Mouse (Mus musculus) heart, embryonic 12.5 days (tissue): ENCODE measurements around the gene Nudt3. TPM values are rescaled to one million over a fixed set of nuclear protein-coding genes. Genes with fewer than 3 reads are reported as not detected.
A peak's percentile ranks its signal among the peaks of the same experiment; 100 is the strongest.

Experiments used
- ATAC-seq: fragments of 200-750 bp; cut with Nextera tagmentation; 2 replicates; pipeline ENCODE4 v1.8.0; 2017; ENCODE audit warnings: moderate TSS enrichment, moderate library complexity; ENCODE audit not compliant: insufficient number of reproducible peaks, low FRiP score
- H3K27ac ChIP-seq: fragments of 300-500 bp; sonication (generic); 2 replicates; pipeline ENCODE4 v1.5.1; 2016; ENCODE audit warnings: mild to moderate bottlenecking, moderate library complexity; ENCODE audit not compliant: poor library complexity, severe bottlenecking
- H3K27me3 ChIP-seq: fragments of 300-500 bp; sonication (generic); replicated peaks from 2 replicates; pipeline ENCODE4 v1.6.1; 2016; ENCODE audit warnings: mild to moderate bottlenecking, moderate library complexity
- H3K36me3 ChIP-seq: fragments of 300-500 bp; sonication (generic); 2 replicates; pipeline ENCODE4 v1.6.1; 2016; ENCODE audit warnings: mild to moderate bottlenecking, moderate library complexity
- H3K4me1 ChIP-seq: fragments of 300-500 bp; sonication (generic); replicated peaks from 2 replicates; pipeline ENCODE4 v1.6.1; 2016; ENCODE audit warnings: mild to moderate bottlenecking
- H3K4me2 ChIP-seq: fragments of 300-500 bp; sonication (generic); 2 replicates; pipeline ENCODE4 v1.6.1; 2016; ENCODE audit warnings: mild to moderate bottlenecking, moderate library complexity
- H3K4me3 ChIP-seq: fragments of 300-500 bp; sonication (generic); 2 replicates; pipeline ENCODE4 v1.5.1; 2016; ENCODE audit warnings: mild to moderate bottlenecking
- H3K9ac ChIP-seq: fragments of 300-500 bp; sonication (generic); 2 replicates; pipeline ENCODE4 v1.6.1; 2016; ENCODE audit warnings: mild to moderate bottlenecking, moderate library complexity
- H3K9me3 ChIP-seq: fragments of 300-500 bp; sonication (generic); replicated peaks from 2 replicates; pipeline ENCODE4 v1.6.1; 2016; ENCODE audit warnings: mild to moderate bottlenecking, moderate library complexity
- WGBS: fragments of 180-500 bp; shearing (Covaris S2); methylation state at CpG from one replicate; pipeline ENCODE4 v1.1.7; 2016; 5-methylcytosine and 5-hydroxymethylcytosine counted together
- polyA plus RNA-seq: library from polyadenylated mRNA; unstranded; fragments of >200 nt; fragmentation: Nextera tagmentation; extraction: Ambion mirVana; gene quantifications from 2 replicates; pipeline ENCODE4 v1.2.1, GENCODE M21; 2016

Gene Nudt3
- polyA plus RNA-seq, 1 experiment from 2014 or later: 106 TPM

GRCm38 (mm10) chr17:27634871-27635574 lies 11.7 kb upstream of the Nudt3 start, which contains the start of gene RPS10-NUDT3:
RPS10-NUDT3 (minus strand) TSS chr17:27635222.
- Histone ChIP-seq H3K27ac (peak within 1 kb of the TSS; percentile 95), H3K4me3 (peak within 1 kb of the TSS; percentile 99), H3K4me1 (peaks cover 41% of the 10 kb centered on the region), H3K9ac (peak within 1 kb of the TSS; percentile 99), H3K9me3 (no peaks in the 10 kb centered on the region), H3K4me2 (peak within 1 kb of the TSS; percentile 96), H3K27me3 (no peaks in the 10 kb centered on the region), H3K36me3 (peaks cover 39% of the 10 kb centered on the region)
- under 1% methylated on average over 57 of the region's 72 CpGs for WGBS
- peak; percentile 94 for ATAC-seq

- 68% methylated on average over 2 of the region's 2 CpGs for WGBS
Observed at GRCm38 (mm10) chr17:27629249-27630020, 6.1 kb upstream of the Nudt3 start.

GRCm38 (mm10) chr17:27628376-27628775 lies 5.1 kb upstream of the Nudt3 start:
- H3K27me3 ChIP-seq: no peaks in the 10 kb centered on the region
- no peak overlapping the region for H3K4me2 ChIP-seq
- no peaks in the 10 kb centered on the region for H3K9me3 ChIP-seq
- H3K27ac ChIP-seq: no peak overlapping the region
- H3K4me1 ChIP-seq: peaks cover 28% of the 10 kb centered on the region
- WGBS: 91% methylated on average over 8 of the region's 8 CpGs
- H3K4me3 ChIP-seq: no peak overlapping the region
- ATAC-seq: no peak
- H3K9ac ChIP-seq: no peak overlapping the region
- peaks cover 38% of the 10 kb centered on the region for H3K36me3 ChIP-seq

More at GRCm38 (mm10) chr17:27629249-27630020, 6.1 kb upstream of the Nudt3 start:
- Histone ChIP-seq H3K4me3 (no peak overlapping the region), H3K27me3 (no peaks in the 10 kb centered on the region), H3K4me1 (peaks cover 30% of the 10 kb centered on the region), H3K27ac (no peak overlapping the region), H3K4me2 (no peak overlapping the region), H3K9me3 (no peaks in the 10 kb centered on the region), H3K9ac (no peak overlapping the region), H3K36me3 (peaks cover 44% of the 10 kb centered on the region)
- no peak for ATAC-seq

GRCm38 (mm10) chr17:27627451-27627850 lies 4.2 kb upstream of the Nudt3 start:
- 48% methylated on average over 5 of the region's 5 CpGs for WGBS
- no peak overlapping the region for H3K27ac ChIP-seq
- no peaks in the 10 kb centered on the region for H3K9me3 ChIP-seq
- peaks cover 19% of the 10 kb centered on the region for H3K4me1 ChIP-seq
- no peak for ATAC-seq
- H3K4me3 ChIP-seq: no peak overlapping the region
- H3K36me3 ChIP-seq: peaks cover 29% of the 10 kb centered on the region
- H3K4me2 ChIP-seq: no peak overlapping the region
- no peak overlapping the region for H3K9ac ChIP-seq
- no peaks in the 10 kb centered on the region for H3K27me3 ChIP-seq

GRCm38 (mm10) chr17:27626681-27627080 lies 3.4 kb upstream of the Nudt3 start:
- no peaks in the 10 kb centered on the region for H3K27me3 ChIP-seq
- H3K9me3 ChIP-seq: no peaks in the 10 kb centered on the region
- ATAC-seq: no peak
- H3K4me3 ChIP-seq: no peak overlapping the region
- whole genome bisulfite sequencing: 38% methylated on average over 5 of the region's 5 CpGs
- H3K4me1 ChIP-seq: peaks cover 15% of the 10 kb centered on the region
- H3K27ac ChIP-seq: no peak overlapping the region
- H3K9ac ChIP-seq: no peak overlapping the region
- H3K4me2 ChIP-seq: no peak overlapping the region
- H3K36me3 ChIP-seq: peaks cover 21% of the 10 kb centered on the region

- no peaks in the 10 kb centered on the region for H3K9me3 ChIP-seq
Observed at GRCm38 (mm10) chr17:27625455-27626251, 2.4 kb upstream of the Nudt3 start.

GRCm38 (mm10) chr17:27622611-27623359 lies 510 bp downstream of the Nudt3 start:
- peak overlapping the region; percentile 98 for H3K4me3 ChIP-seq
- peak overlapping the region; percentile 99 for H3K9ac ChIP-seq
- H3K36me3 ChIP-seq: peaks cover 9% of the 10 kb centered on the region
- H3K4me2 ChIP-seq: peak overlapping the region; percentile 83
- H3K27me3 ChIP-seq: no peaks in the 10 kb centered on the region
- H3K27ac ChIP-seq: peak overlapping the region; percentile 96
- 0 out of 2 replicates have a peak, but pooled peaks cover under 1% of the 10 kb centered on the region for H3K9me3 ChIP-seq
- ATAC-seq: peak; percentile 75
- WGBS: under 1% methylated on average over 71 of the region's 80 CpGs
- H3K4me1 ChIP-seq: peaks cover 37% of the 10 kb centered on the region

More at GRCm38 (mm10) chr17:27625455-27626251, 2.4 kb upstream of the Nudt3 start:
- ATAC-seq: no peak
- H3K4me3 ChIP-seq: no peak overlapping the region
- no peak overlapping the region for H3K9ac ChIP-seq
- peaks cover 11% of the 10 kb centered on the region for H3K36me3 ChIP-seq
- 66% methylated on average over 7 of the region's 7 CpGs for WGBS
- H3K4me1 ChIP-seq: peaks cover 21% of the 10 kb centered on the region
- H3K4me2 ChIP-seq: no peak overlapping the region
- no peaks in the 10 kb centered on the region for H3K27me3 ChIP-seq
- no peak overlapping the region for H3K27ac ChIP-seq

GRCm38 (mm10) chr17:27621705-27622531 lies 1.4 kb downstream of the Nudt3 start:
- H3K27me3 ChIP-seq: no peaks in the 10 kb centered on the region
- peaks cover 17% of the 10 kb centered on the region for H3K36me3 ChIP-seq
- 4% methylated on average over 23 of the region's 23 CpGs for WGBS
- peaks cover 5% of the 10 kb centered on the region; the same call in 1 of the 2 replicates for H3K9me3 ChIP-seq
- peaks cover 35% of the 10 kb centered on the region for H3K4me1 ChIP-seq
- H3K9ac ChIP-seq: peak overlapping the region; percentile 99
- no peak for ATAC-seq
- peak overlapping the region; percentile 96 for H3K27ac ChIP-seq
- peak overlapping the region; percentile 83 for H3K4me2 ChIP-seq
- H3K4me3 ChIP-seq: peak overlapping the region; percentile 98

- Histone ChIP-seq H3K4me3 (peak overlapping the region; percentile 98), H3K9me3 (peaks cover 5% of the 10 kb centered on the region; the same call in 1 of the 2 replicates), H3K9ac (peak overlapping the region; percentile 40), H3K27me3 (no peaks in the 10 kb centered on the region), H3K4me2 (peak overlapping the region; percentile 83), H3K27ac (peak overlapping the region; percentile 62), H3K36me3 (peaks cover 18% of the 10 kb centered on the region), H3K4me1 (peaks cover 30% of the 10 kb centered on the region)
- ATAC-seq: no peak
- 43% methylated on average over 8 of the region's 8 CpGs for WGBS
Observed at GRCm38 (mm10) chr17:27621161-27621560, 2.1 kb downstream of the Nudt3 start.
